Mouse (Mus musculus) retina, embryonic 14.5 days (tissue): ENCODE measurements at regions not wholly inside any gene's neighbourhood (a gene's known extent, or its start where the extent isn't known, plus 50 kb on each side); places are given as distances from the start of the nearest gene placed in this dataset.

Source experiments
- DNase-seq: peaks from one replicate; pipeline ENCODE4 v3.0.0-alpha.2; 2015; ENCODE audit warnings: low spot score

DNA sequence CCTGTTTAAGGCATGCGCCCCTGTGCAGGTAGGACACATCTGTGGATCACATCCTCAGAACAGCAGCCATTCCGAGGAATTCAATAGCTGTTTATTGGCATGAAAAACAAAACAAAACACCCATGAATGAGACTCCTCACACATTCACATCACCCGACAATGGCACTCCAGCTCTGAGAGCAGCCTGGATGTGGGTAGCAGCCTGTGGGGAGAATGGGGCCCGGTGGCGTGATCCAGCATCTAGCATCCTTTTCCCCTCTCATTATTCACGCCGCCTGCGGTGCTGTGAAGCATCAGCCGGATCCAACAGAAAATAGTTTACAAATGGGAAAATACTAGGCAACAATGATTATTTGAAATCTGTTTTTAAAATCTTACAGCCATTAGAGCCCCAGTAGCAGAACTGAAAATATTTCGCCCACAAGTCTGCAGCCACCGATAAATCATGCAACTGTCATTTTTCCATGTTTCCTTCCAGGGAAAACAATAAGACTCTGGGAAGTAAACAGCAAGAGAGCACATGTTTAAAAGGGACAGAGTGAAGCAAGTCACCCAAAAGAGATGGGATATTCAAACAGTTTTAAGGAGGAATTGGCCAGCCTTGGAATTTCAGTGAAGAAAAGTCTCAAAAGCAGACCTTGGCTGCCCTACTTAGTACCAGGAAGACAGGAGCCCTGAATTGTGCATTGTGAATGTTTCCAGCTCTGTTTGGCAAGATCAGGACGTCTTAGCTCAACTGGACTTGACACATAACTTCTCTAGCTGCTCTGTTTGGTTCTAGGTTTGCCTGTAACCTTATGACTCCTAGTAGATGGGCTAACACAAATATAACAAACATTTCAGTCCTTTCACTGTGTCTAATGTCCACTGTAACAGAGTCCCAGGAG lies 50.2 kb upstream of the Arntl start:
- DNase-seq = peak; percentile 64
